Mouse (Mus musculus) forebrain, embryonic 16.5 days (tissue): ENCODE measurements around the gene Ddx27. TPM values are rescaled to one million over a fixed set of nuclear protein-coding genes. Genes with fewer than 3 reads are reported as not detected.

Experiments used
- ATAC-seq: fragments of 200-750 bp; cut with Nextera tagmentation; 2 replicates; pipeline ENCODE4 v1.8.0; 2017; ENCODE audit warnings: mild to moderate bottlenecking, moderate library complexity
- H3K27ac ChIP-seq: fragments of 300-500 bp; sonication (generic); 2 replicates; pipeline ENCODE4 v1.5.1; 2014; ENCODE audit warnings: low read length, control low read depth
- H3K27me3 ChIP-seq: fragments of 300-500 bp; sonication (generic); replicated peaks from 2 replicates; pipeline ENCODE4 v1.6.1; 2014; ENCODE audit warnings: low read length; ENCODE audit not compliant: control insufficient read depth, insufficient read depth
- H3K36me3 ChIP-seq: fragments of 300-500 bp; sonication (generic); 2 replicates; pipeline ENCODE4 v1.6.1; 2014; ENCODE audit not compliant: control insufficient read depth, insufficient read depth
- H3K4me1 ChIP-seq: fragments of 300-500 bp; sonication (generic); replicated peaks from 2 replicates; pipeline ENCODE4 v1.6.1; 2014; ENCODE audit warnings: low read length; ENCODE audit not compliant: control insufficient read depth, insufficient read depth
- H3K4me2 ChIP-seq: fragments of 300-500 bp; sonication (generic); 2 replicates; pipeline ENCODE4 v1.6.1; 2014; ENCODE audit warnings: mild to moderate bottlenecking, low read length, control low read depth
- H3K4me3 ChIP-seq: fragments of 300-500 bp; sonication (generic); replicated peaks from 2 replicates; pipeline ENCODE4 v1.5.1; 2014; ENCODE audit warnings: mild to moderate bottlenecking, low read length, control low read depth
- H3K9ac ChIP-seq: fragments of 300-500 bp; sonication (generic); replicated peaks from 2 replicates; pipeline ENCODE4 v1.6.1; 2014; ENCODE audit warnings: low read depth, low read length, control low read depth
- H3K9me3 ChIP-seq: fragments of 300-500 bp; sonication (generic); 2 replicates; pipeline ENCODE4 v1.6.1; 2016; ENCODE audit warnings: low read length; ENCODE audit not compliant: control insufficient read depth
- WGBS: fragments of 180-500 bp; shearing (Covaris S2); extraction: QIAGEN DNeasy Blood & Tissue Kit; methylation state at CpG from one replicate; pipeline ENCODE4 v1.1.7; 2014; 5-methylcytosine and 5-hydroxymethylcytosine counted together
- polyA plus RNA-seq: library from polyadenylated mRNA; unstranded; fragments of >200 nt; fragmentation: Nextera tagmentation; extraction: Ambion mirVana; gene quantifications from 2 replicates; pipeline ENCODE4 v1.2.1, GENCODE M21; 2015

Ddx27 gene
- polyA plus RNA-seq, 1 experiment from 2014 or later = 45.0 TPM

DNA sequence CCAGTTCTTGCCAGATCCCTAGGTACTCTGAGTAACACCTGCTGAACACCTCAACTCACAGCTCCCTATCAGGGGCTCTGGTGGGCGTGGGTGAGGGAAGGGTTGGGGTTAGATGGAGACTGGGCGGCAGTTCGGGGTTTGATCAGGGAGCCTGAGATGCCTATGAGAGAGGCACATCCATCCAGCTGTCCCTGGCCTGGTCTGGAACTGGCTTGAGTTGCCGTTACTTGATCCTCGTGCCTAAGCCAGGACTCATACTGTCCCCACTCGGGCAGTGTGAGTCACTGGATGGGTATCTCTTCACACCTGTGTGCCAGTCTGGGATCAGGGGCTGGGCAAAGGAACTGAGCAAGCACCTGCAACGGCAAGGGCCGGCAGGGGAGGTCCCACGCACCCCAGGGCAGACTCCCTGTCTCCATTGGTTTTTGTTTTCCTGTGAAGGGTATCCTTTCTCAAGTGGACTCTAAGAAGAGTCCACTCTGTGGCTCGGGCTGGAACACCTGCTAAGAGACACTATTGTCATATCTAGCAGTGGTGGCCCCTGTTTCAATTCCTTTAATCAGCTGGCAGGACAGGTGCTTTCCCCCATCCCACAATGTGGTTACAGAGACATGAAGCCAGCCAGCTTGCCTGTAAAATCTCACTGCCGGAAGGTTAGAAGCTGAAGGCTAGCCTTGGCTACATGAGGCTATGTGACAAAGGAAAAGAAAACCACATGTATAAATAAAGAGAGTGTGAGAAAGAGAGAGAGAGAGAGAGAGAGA lies 62.4 kb downstream of the Ddx27 start:
- ATAC-seq = no peak
- no peaks in the 10 kb centered on the region for H3K27me3 ChIP-seq

DNA sequence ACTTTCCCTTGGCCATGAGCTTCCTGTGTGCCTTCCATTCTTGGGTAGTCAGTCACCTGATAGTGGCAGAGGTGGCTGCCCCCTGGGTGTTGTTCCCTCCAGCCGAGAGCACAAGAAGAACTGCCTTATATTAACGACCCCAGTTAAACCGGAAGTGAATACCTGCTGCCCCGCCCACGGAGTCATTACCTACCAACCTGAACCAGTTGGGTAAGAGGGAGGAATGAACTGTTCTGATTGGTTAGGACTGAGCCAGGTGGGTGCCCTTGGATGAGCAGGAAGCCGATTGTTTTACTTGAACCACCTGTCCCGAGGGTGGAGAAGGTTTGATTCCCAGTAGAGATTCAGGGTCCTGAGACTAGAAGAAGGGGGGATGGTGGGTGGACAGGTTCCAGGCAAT lies 63.5 kb downstream of the Ddx27 start:
- H3K9me3 ChIP-seq = no peaks in the 10 kb centered on the region
- H3K4me1 ChIP-seq = peaks cover 14% of the 10 kb centered on the region
- no peaks in the 10 kb centered on the region for H3K27me3 ChIP-seq
- no peaks in the 10 kb centered on the region for H3K36me3 ChIP-seq
- WGBS = 45% methylated on average over 7 of the region's 7 CpGs
- ATAC-seq = no peak
- no peak overlapping the region for H3K4me3 ChIP-seq
- no peak overlapping the region for H3K4me2 ChIP-seq
- no peak overlapping the region for H3K27ac ChIP-seq
- no peak overlapping the region for H3K9ac ChIP-seq

More for the DNA sequence above, 62.4 kb downstream of the Ddx27 start:
- Histone ChIP-seq H3K4me3 (no peak overlapping the region), H3K9me3 (no peaks in the 10 kb centered on the region), H3K36me3 (no peaks in the 10 kb centered on the region), H3K27ac (no peak overlapping the region), H3K4me2 (no peak overlapping the region), H3K9ac (no peak overlapping the region), H3K4me1 (peaks cover 14% of the 10 kb centered on the region)
- 81% methylated on average over 11 of the region's 11 CpGs for WGBS

DNA sequence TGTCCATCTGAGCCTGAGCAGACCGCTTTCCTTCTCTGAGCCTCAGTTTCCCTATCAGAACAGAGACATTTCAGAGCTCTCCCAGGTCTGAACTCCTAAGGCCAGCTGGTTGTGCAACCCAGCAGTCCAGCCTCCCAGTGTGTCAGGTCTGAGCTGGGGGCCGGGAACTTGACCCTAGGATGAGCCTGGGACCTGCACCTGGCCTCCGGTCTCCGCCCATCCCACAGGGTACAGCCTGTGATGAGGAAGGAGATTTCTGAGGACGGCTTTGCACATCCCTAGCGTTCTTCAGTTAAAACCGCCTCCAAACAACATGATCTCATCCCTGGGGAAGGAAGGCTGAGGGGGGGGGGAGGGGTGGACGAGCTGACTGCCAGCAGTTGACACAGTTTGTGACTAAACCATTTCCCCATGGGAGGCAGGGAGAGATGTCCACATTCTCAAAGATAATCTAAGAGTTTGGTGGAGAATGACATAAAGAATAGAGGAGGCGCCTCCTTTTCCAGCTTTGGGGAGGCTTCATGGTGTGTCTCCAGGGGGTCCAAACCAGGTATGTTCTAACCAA lies 64.0 kb downstream of the Ddx27 start:
- no peaks in the 10 kb centered on the region for H3K36me3 ChIP-seq
- peak; percentile 48; the same call in 1 of the 2 replicates for ATAC-seq
- H3K9me3 ChIP-seq = no peaks in the 10 kb centered on the region
- H3K27ac ChIP-seq = peak overlapping the region; percentile 69
- H3K27me3 ChIP-seq = no peaks in the 10 kb centered on the region
- H3K4me1 ChIP-seq = peaks cover 14% of the 10 kb centered on the region
- 0 out of 2 replicates have a peak overlapping the region, but pooled peaks have one; percentile 25 for H3K9ac ChIP-seq
- 49% methylated on average over 9 of the region's 9 CpGs for WGBS
- H3K4me3 ChIP-seq = no peak overlapping the region
- H3K4me2 ChIP-seq = no peak overlapping the region

DNA sequence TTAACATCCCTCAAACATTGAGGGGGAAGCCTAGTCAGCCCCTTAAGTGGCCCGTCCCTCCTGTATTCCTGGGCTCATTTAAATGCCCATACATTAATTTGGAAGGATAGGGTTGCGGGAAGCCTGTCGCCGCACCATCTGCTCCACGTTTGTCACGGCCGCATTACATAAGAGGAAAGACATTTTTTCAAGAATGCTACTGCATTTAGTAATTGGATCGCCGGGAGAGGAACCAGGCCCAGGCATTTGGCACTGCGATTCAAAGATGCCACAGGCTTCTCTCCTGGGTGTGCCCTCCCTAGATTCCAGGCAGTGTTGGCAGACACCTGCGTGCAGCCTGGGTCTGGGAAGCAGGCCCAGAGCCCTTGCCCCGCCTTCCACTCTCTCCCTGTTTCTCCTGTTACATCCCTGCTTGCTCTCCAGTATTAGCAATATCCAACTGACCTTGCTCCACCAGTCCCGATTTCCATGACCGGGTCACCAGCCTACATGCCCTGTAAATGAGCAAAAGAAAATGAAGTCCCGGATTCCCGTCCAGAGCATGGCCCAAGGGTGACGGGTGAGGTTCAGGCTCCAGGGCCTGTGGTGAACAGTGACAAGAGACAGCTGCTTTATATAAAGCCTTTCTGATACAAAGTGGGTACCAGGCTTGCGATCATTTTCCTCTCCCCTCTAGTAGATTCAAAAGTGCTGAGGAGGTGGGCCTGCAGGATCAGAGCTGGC lies 64.7 kb downstream of the Ddx27 start:
- H3K4me3 ChIP-seq = no peak overlapping the region
- peak overlapping the region; percentile 69 for H3K27ac ChIP-seq
- H3K36me3 ChIP-seq = no peaks in the 10 kb centered on the region
- H3K9ac ChIP-seq = peak overlapping the region; percentile 25; the same call in 1 of the 2 replicates
- ATAC-seq = peak; percentile 62
- 34% methylated on average over 18 of the region's 18 CpGs for WGBS
- no peaks in the 10 kb centered on the region for H3K9me3 ChIP-seq
- peaks cover 14% of the 10 kb centered on the region for H3K4me1 ChIP-seq
- peak overlapping the region; percentile 21; the same call in 1 of the 2 replicates for H3K4me2 ChIP-seq
- no peaks in the 10 kb centered on the region for H3K27me3 ChIP-seq

DNA sequence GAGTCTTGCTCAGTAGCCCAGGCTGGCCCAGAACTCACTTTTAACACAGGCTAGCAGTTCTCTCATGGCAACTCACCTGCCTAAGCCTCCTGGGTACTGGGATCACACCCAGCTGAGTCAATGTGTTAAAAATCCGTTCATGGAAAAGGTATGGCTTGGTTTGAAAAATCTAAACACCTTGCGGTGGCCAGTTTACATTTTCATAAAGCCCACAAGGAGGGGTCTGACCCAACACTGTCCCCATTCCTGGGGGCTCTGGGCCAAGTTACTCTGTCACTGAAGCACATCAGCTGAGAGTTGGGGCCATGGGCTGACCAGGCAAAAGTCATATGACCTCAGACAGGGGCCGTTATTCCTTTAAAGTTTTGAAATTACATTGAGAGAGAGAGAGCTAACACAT lies 65.4 kb downstream of the Ddx27 start:
- Histone ChIP-seq H3K36me3 (no peaks in the 10 kb centered on the region), H3K27ac (no peak overlapping the region), H3K4me3 (no peak overlapping the region), H3K4me1 (peaks cover 14% of the 10 kb centered on the region), H3K9ac (no peak overlapping the region), H3K9me3 (no peaks in the 10 kb centered on the region), H3K4me2 (no peak overlapping the region), H3K27me3 (no peaks in the 10 kb centered on the region)
- 90% methylated on average over 3 of the region's 3 CpGs for WGBS
- no peak for ATAC-seq

DNA sequence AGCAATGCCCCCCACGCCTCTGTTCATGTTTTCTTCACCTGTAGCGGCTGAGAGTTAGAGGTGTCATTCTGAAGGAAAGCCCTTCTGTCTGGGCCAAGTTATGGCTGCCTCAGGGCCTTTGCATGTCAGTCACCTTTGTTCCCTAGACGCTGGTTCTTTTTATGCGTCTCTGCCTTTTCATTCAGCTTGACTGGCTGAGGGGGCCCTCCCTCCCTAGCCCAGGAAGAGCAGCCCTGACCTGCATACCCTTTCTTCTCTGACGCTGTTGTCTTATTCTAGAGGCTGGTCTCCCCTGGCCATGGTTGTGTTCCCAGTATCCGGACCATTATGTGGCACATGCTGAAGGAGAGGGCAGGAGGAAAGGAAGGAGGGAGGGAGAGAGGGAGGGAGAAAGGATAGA lies 66.1 kb downstream of the Ddx27 start:
- WGBS = 53% methylated on average over 6 of the region's 6 CpGs
- Histone ChIP-seq H3K9me3 (no peaks in the 10 kb centered on the region), H3K27ac (no peak overlapping the region), H3K4me2 (no peak overlapping the region), H3K4me1 (peaks cover 14% of the 10 kb centered on the region), H3K36me3 (no peaks in the 10 kb centered on the region), H3K9ac (no peak overlapping the region), H3K27me3 (no peaks in the 10 kb centered on the region), H3K4me3 (no peak overlapping the region)
- no peak for ATAC-seq

DNA sequence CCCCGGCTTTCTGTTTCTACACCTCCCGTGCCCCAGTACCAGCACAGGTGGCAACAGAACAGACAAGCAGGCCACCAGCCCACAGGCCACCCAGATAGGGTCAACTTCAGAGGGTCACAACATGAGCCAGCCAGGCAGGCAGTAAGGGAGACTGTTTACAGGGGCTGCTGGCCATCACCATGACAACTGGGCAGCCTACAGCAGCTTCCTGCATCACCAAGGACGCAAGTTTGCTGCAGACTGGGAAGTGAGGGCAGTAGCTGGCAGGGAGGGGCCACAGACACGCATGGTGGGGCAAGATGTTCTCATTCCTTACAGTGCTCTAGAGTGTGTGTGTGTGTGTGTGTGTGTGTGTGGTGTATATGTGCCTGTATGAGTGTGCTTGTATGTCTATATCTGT lies 66.6 kb downstream of the Ddx27 start:
- Histone ChIP-seq H3K27ac (no peak overlapping the region), H3K36me3 (no peaks in the 10 kb centered on the region), H3K9me3 (no peaks in the 10 kb centered on the region), H3K4me3 (no peak overlapping the region), H3K9ac (no peak overlapping the region), H3K27me3 (no peaks in the 10 kb centered on the region), H3K4me2 (no peak overlapping the region), H3K4me1 (peaks cover 14% of the 10 kb centered on the region)
- ATAC-seq = no peak
- 41% methylated on average over 4 of the region's 4 CpGs for WGBS

Other genes starting within 250 kb of the Ddx27 start
- 8.7 and 9.0 TPM in 2 replicates for gene Trp53rkb, start 222.7 kb upstream of the Ddx27 start, polyA plus RNA-seq
- gene Arfgef2, start 209.6 kb upstream of the Ddx27 start, polyA plus RNA-seq = 3.2 and 3.4 TPM in 2 replicates
- 107 and 120 TPM in 2 replicates for gene Cse1l, start 109.2 kb upstream of the Ddx27 start, polyA plus RNA-seq
- 131 and 145 TPM in 2 replicates for gene Stau1, start 18.9 kb upstream of the Ddx27 start, polyA plus RNA-seq
- 8.9 and 9.0 TPM in 2 replicates for gene Znfx1, start 47.8 kb downstream of the Ddx27 start, polyA plus RNA-seq
- gene Kcnb1, start 175.0 kb downstream of the Ddx27 start, polyA plus RNA-seq = 2.3 and 3.2 TPM in 2 replicates
- 3.1 and 3.5 TPM in 2 replicates for gene Ptgis, start 225.4 kb downstream of the Ddx27 start, polyA plus RNA-seq